Comparison of ENCODE assay signal across 12 mouse cellular contexts in genomic region chr9:15308254-15308653, GRCm38 (mm10). TPM values are rescaled to one million over a fixed set of nuclear protein-coding genes. Genes with fewer than 3 reads are reported as not detected.
DNase-seq lines count a peak whose midpoint lies in the region; ATAC-seq and TF ChIP-seq lines count a peak whose summit lies in the region.
"Had no signal": no experiment of that assay in that cellular context is flagged by ENCODE, and none has a peak within 500 bp of the region (broad histone marks: within the 10 kb centered on the region; RNA-seq: fewer than 3 reads in every experiment).

No protein-coding gene starts in this region.

- no peak overlapping the region for H3K27ac ChIP-seq in hindbrain, postnatal 0 days
- no peak overlapping the region for H3K27ac ChIP-seq in hindbrain, embryonic 13.5 days
- no peak overlapping the region for H3K27ac ChIP-seq in CH12.LX (ENCODE audit: insufficient read depth, low read depth)
- no peak overlapping the region for H3K27ac ChIP-seq in embryonic facial prominence, embryonic 10.5 days (replicated peaks)
- no peak overlapping the region for H3K27ac ChIP-seq in liver, embryonic 14.5 days

- no peak for TF ChIP-seq CTCF in hindbrain, postnatal 0 days (IDR thresholded peaks at IDR 0.05; ENCODE audit: low read depth)
- no peak for TF ChIP-seq CTCF in CH12.LX (conservative IDR thresholded peaks at IDR 0.05 in 1 of 2, IDR thresholded peaks at IDR 0.05 in 1 of 2; ENCODE audit: low read depth in 2 of 2, low read length in 2 of 2)
- TF ChIP-seq CTCF in liver, embryonic 14.5 days (IDR thresholded peaks at IDR 0.05; ENCODE audit: low read depth): no peak

- TF ChIP-seq RAD21 in CH12.LX (IDR thresholded peaks at IDR 0.05; ENCODE audit: low read depth, low read length): no peak

- no peaks in the 10 kb centered on the region for H3K9me3 ChIP-seq in hindbrain, postnatal 0 days (ENCODE audit: low read length)
- no peaks in the 10 kb centered on the region for H3K9me3 ChIP-seq in hindbrain, embryonic 13.5 days
- no peaks in the 10 kb centered on the region for H3K9me3 ChIP-seq in CH12.LX (replicated peaks; ENCODE audit: low read length)
- no peaks in the 10 kb centered on the region for H3K9me3 ChIP-seq in embryonic facial prominence, embryonic 10.5 days
- no peaks in the 10 kb centered on the region for H3K9me3 ChIP-seq in liver, embryonic 14.5 days (ENCODE audit: control insufficient read depth, low read length)

- TF ChIP-seq EP300 in CH12.LX (IDR thresholded peaks at IDR 0.05; ENCODE audit: low read length): no peak
- no peak for TF ChIP-seq EP300 in liver, embryonic 14.5 days (IDR thresholded peaks at IDR 0.05; ENCODE audit: low read depth)

- H3K36me3 ChIP-seq in hindbrain, postnatal 0 days (ENCODE audit: insufficient read depth, low read length): peaks cover 25% of the 10 kb centered on the region
- H3K36me3 ChIP-seq in hindbrain, embryonic 13.5 days: peaks cover 43% of the 10 kb centered on the region
- peaks cover 36 to 56% of the 10 kb centered on the region in 2 experiments for H3K36me3 ChIP-seq in CH12.LX (replicated peaks in 1 of 2; ENCODE audit: control insufficient read depth in 1 of 2, insufficient read depth in 1 of 2, low read length in 1 of 2)
- peaks cover 65% of the 10 kb centered on the region for H3K36me3 ChIP-seq in embryonic facial prominence, embryonic 10.5 days (replicated peaks)
- peaks cover 47% of the 10 kb centered on the region for H3K36me3 ChIP-seq in liver, embryonic 14.5 days (replicated peaks; ENCODE audit: control insufficient read depth, insufficient read depth, low read depth)

- peaks cover 14% of the 10 kb centered on the region for H3K4me1 ChIP-seq in hindbrain, postnatal 0 days (ENCODE audit: insufficient read depth, low read length)
- H3K4me1 ChIP-seq in hindbrain, embryonic 13.5 days (replicated peaks): peaks cover 40% of the 10 kb centered on the region
- peaks cover 2 to 40% of the 10 kb centered on the region in 2 experiments; a peak in 2 of 4 replicates for H3K4me1 ChIP-seq in CH12.LX (ENCODE audit: control insufficient read depth in 1 of 2, insufficient read depth in 2 of 2)
- peaks cover 26% of the 10 kb centered on the region for H3K4me1 ChIP-seq in embryonic facial prominence, embryonic 10.5 days
- peaks cover 5 to 18% of the 10 kb centered on the region in 2 experiments for H3K4me1 ChIP-seq in liver, embryonic 14.5 days (replicated peaks; ENCODE audit: control insufficient read depth in 2 of 2, insufficient read depth in 2 of 2, low read length in 1 of 2)

- 74% methylated on average over 2 of the region's 2 CpGs for WGBS in hindbrain, postnatal 0 days
- 56% methylated on average over 2 of the region's 2 CpGs for WGBS in hindbrain, embryonic 13.5 days
- 61% methylated on average over 2 of the region's 2 CpGs for WGBS in embryonic facial prominence, embryonic 10.5 days
- WGBS in liver, embryonic 14.5 days (ENCODE audit: insufficient replicate concordance): 26% methylated on average over 2 of the region's 2 CpGs

- H3K27me3 ChIP-seq in hindbrain, postnatal 0 days (ENCODE audit: insufficient read depth, low read length): no peaks in the 10 kb centered on the region
- H3K27me3 ChIP-seq in hindbrain, embryonic 13.5 days: no peaks in the 10 kb centered on the region
- no peaks in the 10 kb centered on the region for H3K27me3 ChIP-seq in CH12.LX (replicated peaks)
- H3K27me3 ChIP-seq in embryonic facial prominence, embryonic 10.5 days (replicated peaks; ENCODE audit: low read depth, poor library complexity, severe bottlenecking): no peaks in the 10 kb centered on the region
- H3K27me3 ChIP-seq in liver, embryonic 14.5 days (ENCODE audit: control insufficient read depth, insufficient read depth, low read length): no peaks in the 10 kb centered on the region

- peaks cover 55% of the 10 kb centered on the region for H3K79me2 ChIP-seq in CH12.LX (replicated peaks; ENCODE audit: control insufficient read depth, extremely low read depth, insufficient read depth, poor library complexity, severe bottlenecking)

- in situ Hi-C loops in CH12.LX (cut with MboI; ENCODE audit: low pct_ligation_motif_present, low pct_unique_long_range_greater_than_20kb, low sequenced_read_pairs): no loop called here

- no peak overlapping the region for H3K9ac ChIP-seq in hindbrain, postnatal 0 days (replicated peaks; ENCODE audit: low read length)
- no peak overlapping the region for H3K9ac ChIP-seq in hindbrain, embryonic 13.5 days
- peak overlapping the region; percentile 90 for H3K9ac ChIP-seq in CH12.LX (ENCODE audit: insufficient read depth, low read depth)
- H3K9ac ChIP-seq in liver, embryonic 14.5 days (replicated peaks): no peak overlapping the region

- peak overlapping the region; percentile 77; the same call in 1 of the 2 replicates for H3K4me2 ChIP-seq in hindbrain, postnatal 0 days (ENCODE audit: low read depth, low read length)
- no peak overlapping the region for H3K4me2 ChIP-seq in hindbrain, embryonic 13.5 days
- H3K4me2 ChIP-seq in CH12.LX (ENCODE audit: insufficient read depth, low read depth, poor library complexity, severe bottlenecking): peak overlapping the region; percentile 98
- H3K4me2 ChIP-seq in liver, embryonic 14.5 days (ENCODE audit: low read depth): peak overlapping the region; percentile 83

- DNase-seq in hindbrain, postnatal 0 days (ENCODE audit: low spot score): no peak
- DNase-seq in CH12.LX (ENCODE audit: extremely low read depth) (no peak), MN1 (ENCODE audit: low spot score) (no peak)
- no peak for DNase-seq in embryonic facial prominence, embryonic 10.5 days (ENCODE audit: low spot score)
- DNase-seq in liver, embryonic 14.5 days (ENCODE audit: low read depth in 3 of 3, low spot score in 3 of 3): no peak
- no peak for DNase-seq in testis, postnatal 14 days (ENCODE audit: low spot score)
- DNase-seq: adrenal gland, adult 8-10 months; cerebellum, adult 18-20 months; gastrocnemius, postnatal 14 days; lung, postnatal 14 days; right cerebral cortex, postnatal 14 days had no signal

- TF ChIP-seq POLR2A in CH12.LX (IDR thresholded peaks at IDR 0.05; ENCODE audit: low read depth, low read length): peak; percentile 17; the same call in 1 of the 2 replicates

- ATAC-seq in hindbrain, postnatal 0 days: no peak
- ATAC-seq in hindbrain, embryonic 13.5 days (ENCODE audit: low FRiP score): no peak
- no peak for ATAC-seq in liver, embryonic 14.5 days (ENCODE audit: insufficient read depth)

- no peak overlapping the region for H3K4me3 ChIP-seq in hindbrain, postnatal 0 days (ENCODE audit: low read length)
- no peak overlapping the region for H3K4me3 ChIP-seq in hindbrain, embryonic 13.5 days
- H3K4me3 ChIP-seq in CH12.LX (replicated peaks in 1 of 3; ENCODE audit: low read depth in 2 of 3, low read length in 2 of 3, poor library complexity in 1 of 3): peak overlapping the region; percentile 53 to 94 (median 69)
- peak overlapping the region; percentile 90 for H3K4me3 ChIP-seq in embryonic facial prominence, embryonic 10.5 days
- H3K4me3 ChIP-seq in liver, embryonic 14.5 days (ENCODE audit: insufficient read depth in 1 of 2, low read depth in 2 of 2, low read length in 2 of 2): no peak overlapping the region; a peak in 2 of 4 replicates

- dilution Hi-C loops in CH12.LX (cut with MboI; ENCODE audit: extremely low pct_ligation_motif_present, extremely low pct_unique_long_range_greater_than_20kb, low sequenced_read_pairs): no loop called here

RNA-seq across cellular contexts. Expression of gene 4931406C07Rik, which starts 2.0 kb away (rescaled TPM):
- total RNA-seq in hindbrain, postnatal 0 days (2014; rRNA removed): 11.0 and 11.1 TPM in 2 replicates
- polyA plus RNA-seq in hindbrain, postnatal 0 days (2015; fragmentation: Nextera tagmentation; extraction: Ambion mirVana): 14.8 and 15.7 TPM in 2 replicates
- 15.4 and 16.8 TPM in 2 replicates for polyA plus RNA-seq in hindbrain, embryonic 13.5 days (2015; fragmentation: Nextera tagmentation; extraction: Ambion mirVana)
- total RNA-seq in CH12.LX (2012; rRNA removed) (5.0 and 5.3 TPM in 2 replicates), CH12.LX (2014; rRNA removed) (10.9 and 12.0 TPM in 2 replicates)
- 20.2 and 22.4 TPM in 2 replicates for polyA plus RNA-seq in CH12.LX (2012; ENCODE audit: insufficient read length, low read depth)
- 5.4 and 6.8 TPM in 2 replicates for polyA plus RNA-seq in embryonic facial prominence, embryonic 10.5 days (2016; fragmentation: Nextera tagmentation; extraction: Ambion mirVana)
- 4.0 and 5.9 TPM in 2 replicates for polyA plus RNA-seq in liver, embryonic 14.5 days (2012; rRNA removed)
- polyA plus RNA-seq in liver, embryonic 14.5 days (2014; fragmentation: Nextera tagmentation; extraction: Ambion mirVana): 2.3 and 2.7 TPM in 2 replicates

RNA-seq across cellular contexts. Expression of gene Taf1d, which starts 2.2 kb away (rescaled TPM):
- total RNA-seq in hindbrain, postnatal 0 days (2014; rRNA removed): 34.6 and 72.7 TPM in 2 replicates
- polyA plus RNA-seq in hindbrain, postnatal 0 days (2015; fragmentation: Nextera tagmentation; extraction: Ambion mirVana): 46.3 and 54.9 TPM in 2 replicates
- polyA plus RNA-seq in hindbrain, embryonic 13.5 days (2015; fragmentation: Nextera tagmentation; extraction: Ambion mirVana): 49.4 and 56.8 TPM in 2 replicates
- total RNA-seq in CH12.LX (2012; rRNA removed) (1,079 and 1,089 TPM in 2 replicates), CH12.LX (2014; rRNA removed) (249 and 299 TPM in 2 replicates)
- 181 and 204 TPM in 2 replicates for polyA plus RNA-seq in CH12.LX (2012; ENCODE audit: insufficient read length, low read depth)
- polyA plus RNA-seq in embryonic facial prominence, embryonic 10.5 days (2016; fragmentation: Nextera tagmentation; extraction: Ambion mirVana): 96.7 and 101 TPM in 2 replicates
- polyA plus RNA-seq in liver, embryonic 14.5 days (2012; rRNA removed): 33.8 and 57.4 TPM in 2 replicates
- polyA plus RNA-seq in liver, embryonic 14.5 days (2014; fragmentation: Nextera tagmentation; extraction: Ambion mirVana): 29.6 TPM in 2 replicates

RNA-seq across cellular contexts. Expression of gene Med17, which starts 28.5 kb away (rescaled TPM):
- 21.9 and 28.8 TPM in 2 replicates for total RNA-seq in hindbrain, postnatal 0 days (2014; rRNA removed)
- polyA plus RNA-seq in hindbrain, postnatal 0 days (2015; fragmentation: Nextera tagmentation; extraction: Ambion mirVana): 19.0 and 22.1 TPM in 2 replicates
- polyA plus RNA-seq in hindbrain, embryonic 13.5 days (2015; fragmentation: Nextera tagmentation; extraction: Ambion mirVana): 34.1 and 34.9 TPM in 2 replicates
- total RNA-seq in CH12.LX (2012; rRNA removed) (35.5 and 39.7 TPM in 2 replicates), CH12.LX (2014; rRNA removed) (59.8 and 70.7 TPM in 2 replicates)
- polyA plus RNA-seq in CH12.LX (2012; ENCODE audit: insufficient read length, low read depth): 57.0 and 58.6 TPM in 2 replicates
- polyA plus RNA-seq in embryonic facial prominence, embryonic 10.5 days (2016; fragmentation: Nextera tagmentation; extraction: Ambion mirVana): 37.2 and 42.1 TPM in 2 replicates
- polyA plus RNA-seq in liver, embryonic 14.5 days (2012; rRNA removed): 9.6 and 15.0 TPM in 2 replicates
- 15.8 and 17.2 TPM in 2 replicates for polyA plus RNA-seq in liver, embryonic 14.5 days (2014; fragmentation: Nextera tagmentation; extraction: Ambion mirVana)

RNA-seq across cellular contexts. Expression of gene Cep295, which starts 49.3 kb away (rescaled TPM):
- total RNA-seq in hindbrain, postnatal 0 days (2014; rRNA removed): 16.6 and 18.6 TPM in 2 replicates
- polyA plus RNA-seq in hindbrain, postnatal 0 days (2015; fragmentation: Nextera tagmentation; extraction: Ambion mirVana): 10.0 and 10.3 TPM in 2 replicates
- polyA plus RNA-seq in hindbrain, embryonic 13.5 days (2015; fragmentation: Nextera tagmentation; extraction: Ambion mirVana): 14.3 and 17.4 TPM in 2 replicates
- total RNA-seq in CH12.LX (2012; rRNA removed) (20.4 and 23.8 TPM in 2 replicates), CH12.LX (2014; rRNA removed) (27.1 and 27.2 TPM in 2 replicates)
- 29.9 and 31.4 TPM in 2 replicates for polyA plus RNA-seq in CH12.LX (2012; ENCODE audit: insufficient read length, low read depth)
- 22.7 and 25.6 TPM in 2 replicates for polyA plus RNA-seq in embryonic facial prominence, embryonic 10.5 days (2016; fragmentation: Nextera tagmentation; extraction: Ambion mirVana)
- 10.4 and 15.7 TPM in 2 replicates for polyA plus RNA-seq in liver, embryonic 14.5 days (2012; rRNA removed)
- 9.5 and 9.6 TPM in 2 replicates for polyA plus RNA-seq in liver, embryonic 14.5 days (2014; fragmentation: Nextera tagmentation; extraction: Ambion mirVana)

Comparison
In these comparisons a context has a peak if more than half of its experiments do, and no peak if none do; other contexts are left out.
1. H3K4me3 ChIP-seq: peak in CH12.LX (3 of 3) and embryonic facial prominence, embryonic 10.5 days (single experiment); none in hindbrain, postnatal 0 days (single experiment), hindbrain, embryonic 13.5 days (single experiment) and liver, embryonic 14.5 days (0 of 2).